Mouse (Mus musculus) liver, postnatal 0 days (tissue): Measurements from ENCODE around the gene Pla2g3. TPM values are rescaled to one million over a fixed set of nuclear protein-coding genes. Genes with fewer than 3 reads are reported as not detected.

Source experiments
- ATAC-seq: fragments of 200-750 bp; cut with Nextera tagmentation; 2 replicates; pipeline ENCODE4 v1.8.0; 2017; ENCODE audit warnings: mild to moderate bottlenecking, moderate library complexity
- DNase-seq: peaks from one replicate; pipeline ENCODE4 v3.0.0-alpha.2; 2016
- H3K27ac ChIP-seq: fragments of 300-500 bp; sonication (generic); 2 replicates; pipeline ENCODE4 v1.5.1; 2014; ENCODE audit warnings: antibody characterized with exemption, moderate library complexity, mild to moderate bottlenecking, low read depth
- H3K27me3 ChIP-seq: fragments of 300-500 bp; sonication (generic); 2 replicates; pipeline ENCODE4 v1.6.1; 2014; ENCODE audit warnings: low read length, control low read depth, mixed read lengths; ENCODE audit not compliant: insufficient read depth
- H3K36me3 ChIP-seq: fragments of 300-500 bp; sonication (generic); replicated peaks from 2 replicates; pipeline ENCODE4 v1.6.1; 2014; ENCODE audit warnings: mild to moderate bottlenecking, control low read depth, low read length, moderate library complexity, mixed read lengths; ENCODE audit not compliant: insufficient read depth
- H3K4me1 ChIP-seq: fragments of 300-500 bp; sonication (generic); 2 replicates; pipeline ENCODE4 v1.6.1; 2014; ENCODE audit warnings: antibody characterized with exemption, mild to moderate bottlenecking, control low read depth; ENCODE audit not compliant: insufficient read depth
- H3K4me2 ChIP-seq: fragments of 300-500 bp; sonication (generic); 2 replicates; pipeline ENCODE4 v1.6.1; 2014; ENCODE audit warnings: low read depth, mild to moderate bottlenecking, low read length, moderate library complexity, mixed read lengths
- H3K4me3 ChIP-seq: fragments of 300-500 bp; sonication (generic); 2 replicates; pipeline ENCODE4 v1.5.1; 2014; ENCODE audit warnings: low read depth, low read length
- H3K9ac ChIP-seq: fragments of 300-500 bp; sonication (generic); replicated peaks from 2 replicates; pipeline ENCODE4 v1.6.1; 2014; ENCODE audit warnings: mild to moderate bottlenecking, moderate library complexity
- H3K9me3 ChIP-seq: fragments of 300-500 bp; sonication (generic); 2 replicates; pipeline ENCODE4 v1.6.1; 2016; ENCODE audit warnings: mild to moderate bottlenecking, control low read depth, low read length, mixed read lengths
- CTCF ChIP-seq: sonication (generic); IDR thresholded peaks from 2 replicates; pipeline ENCODE4 v1.5.1; 2016; ENCODE audit warnings: antibody characterized with exemption, low read depth
- EP300 ChIP-seq: IDR thresholded peaks from 2 replicates; pipeline ENCODE4 v1.6.1; 2016; ENCODE audit warnings: antibody characterized with exemption, low read depth, mild to moderate bottlenecking
- WGBS: fragments of 180-500 bp; shearing (Covaris S2); extraction: QIAGEN DNeasy Blood & Tissue Kit; methylation state at CpG from one replicate; pipeline ENCODE4 v1.1.7; 2014; ENCODE audit not compliant: insufficient replicate concordance; 5-methylcytosine and 5-hydroxymethylcytosine counted together
- polyA plus RNA-seq: library from polyadenylated mRNA; unstranded; fragments of >200 nt; fragmentation: Nextera tagmentation; extraction: Ambion mirVana; gene quantifications from 2 replicates; pipeline ENCODE4 v1.2.1, GENCODE M21; 2015

Pla2g3 gene
- polyA plus RNA-seq, 1 experiment from 2014 or later, result 0.07 TPM

DNA sequence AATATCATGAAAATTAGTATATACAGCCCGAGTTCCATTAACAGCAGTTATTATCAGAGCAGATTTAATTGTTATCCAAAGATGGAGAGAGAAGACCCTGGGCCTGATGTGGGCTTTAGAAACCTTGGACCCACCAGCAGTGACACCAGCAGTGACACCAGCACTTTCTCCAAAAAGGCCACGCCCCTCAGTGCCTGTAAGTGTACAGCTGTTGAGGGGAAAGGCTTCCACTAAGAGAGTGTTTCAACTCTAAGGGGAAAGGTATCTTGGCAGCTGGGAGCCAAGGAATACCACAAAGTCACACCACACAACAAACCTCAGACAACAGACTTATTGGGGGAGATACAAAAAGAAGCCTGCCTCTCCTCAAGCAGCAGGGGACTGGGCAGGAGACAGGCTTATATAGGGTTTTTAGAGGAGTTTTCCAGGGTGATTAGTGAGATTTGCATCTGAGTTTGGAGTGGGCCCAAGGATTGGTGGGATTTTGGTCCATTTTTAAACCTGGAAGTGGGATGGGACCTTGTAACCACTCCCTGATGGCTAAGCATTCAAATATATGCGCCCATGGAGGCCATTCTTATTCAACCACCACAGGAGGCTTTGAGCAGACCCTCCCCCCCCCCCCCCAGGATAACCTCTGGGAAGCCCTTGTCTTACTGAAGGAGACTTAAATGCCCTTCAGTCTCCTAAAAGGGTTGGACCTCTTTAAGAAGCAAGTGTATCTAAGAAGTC is 60.6 kb downstream of the Pla2g3 start:
- Histone ChIP-seq H3K27me3 (no peaks in the 10 kb centered on the region), H3K9me3 (peaks cover 4% of the 10 kb centered on the region), H3K4me3 (no peak overlapping the region), H3K4me1 (peaks cover 6% of the 10 kb centered on the region), H3K4me2 (no peak overlapping the region), H3K27ac (no peak overlapping the region), H3K9ac (no peak overlapping the region), H3K36me3 (no peaks in the 10 kb centered on the region)
- WGBS, result 52% methylated on average over 3 of the region's 3 CpGs
- ATAC-seq, result no peak
- TF ChIP-seq EP300 (no peak), CTCF (no peak)
- DNase-seq, result no peak

Other genes with a start within 250 kb of the Pla2g3 start
- 83.1 and 84.7 TPM in 2 replicates for gene Drg1, start 221.9 kb upstream of the Pla2g3 start, polyA plus RNA-seq
- 8.6 and 8.8 TPM in 2 replicates for gene Patz1, start 199.4 kb upstream of the Pla2g3 start, polyA plus RNA-seq
- 2.4 and 2.5 TPM in 2 replicates for gene Pik3ip1, start 157.9 kb upstream of the Pla2g3 start, polyA plus RNA-seq
- gene Limk2, start 79.1 kb upstream of the Pla2g3 start, polyA plus RNA-seq, result 6.7 and 6.8 TPM in 2 replicates
- 9.7 and 10.3 TPM in 2 replicates for gene Rnf185, start 35.9 kb upstream of the Pla2g3 start, polyA plus RNA-seq
- 0.83 and 0.86 TPM in 2 replicates for gene Inpp5j, start 16.5 kb downstream of the Pla2g3 start, polyA plus RNA-seq
- 9.9 and 11.7 TPM in 2 replicates for gene Selenom, start 26.4 kb downstream of the Pla2g3 start, polyA plus RNA-seq
- 8.4 and 8.9 TPM in 2 replicates for gene Smtn, start 52.3 kb downstream of the Pla2g3 start, polyA plus RNA-seq
- gene Morc2a, start 160.9 kb downstream of the Pla2g3 start, polyA plus RNA-seq, result 3.0 and 3.7 TPM in 2 replicates